Mouse (Mus musculus): ENCODE measurements around the gene Ucn2.

DNA sequence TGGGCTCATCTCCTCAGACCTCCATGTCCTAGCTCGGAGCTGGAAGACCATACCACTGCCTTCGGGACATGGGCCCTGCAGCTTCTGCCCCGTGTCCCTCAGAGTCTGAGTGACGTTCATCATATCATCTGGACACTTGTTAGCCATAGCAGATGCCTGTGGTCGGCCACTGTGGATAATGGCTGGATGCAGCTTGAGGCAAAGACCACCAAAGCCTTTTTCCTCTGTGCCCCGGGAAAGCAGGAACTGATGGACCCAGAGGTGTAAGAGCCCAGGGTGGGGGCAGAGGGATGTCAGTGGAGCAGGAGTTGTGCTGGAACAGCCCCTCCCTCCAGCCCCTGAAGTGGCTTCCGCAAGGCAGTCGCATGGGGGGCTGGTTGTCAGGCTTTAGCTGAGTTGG, 45.9 kb downstream of the Ucn2 start:
- TF ChIP-seq CTCF (IDR thresholded peaks at IDR 0.05; ENCODE audit: control insufficient read depth, insufficient read depth, insufficient replicate concordance, low read depth, low read length) (no peak), POLR2A (IDR thresholded peaks at IDR 0.05; ENCODE audit: control insufficient read depth, low read depth, low read length) (no peak)

Measured in testis, adult 2 months (tissue).